Mouse (Mus musculus): ENCODE data around the gene Ddx25.

- TF ChIP-seq CTCF (IDR thresholded peaks at IDR 0.05; ENCODE audit: low read depth) (no peak), EP300 (IDR thresholded peaks at IDR 0.05; ENCODE audit: low read depth) (no peak)
These were observed 36.1 kb downstream of the Ddx25 start for GRCm38 (mm10) chr9:35522241-35522640.
